Mouse (Mus musculus) heart, postnatal 0 days (tissue): ENCODE data around the gene Ppm1l.

Experiments
- CTCF ChIP-seq: IDR thresholded peaks from 2 replicates; pipeline ENCODE4 v1.5.1; 2016; ENCODE audit warnings: antibody characterized with exemption, control low read depth, low read depth
- EP300 ChIP-seq: IDR thresholded peaks from 2 replicates; pipeline ENCODE4 v1.6.1; 2016; ENCODE audit warnings: antibody characterized with exemption, low read depth

DNA sequence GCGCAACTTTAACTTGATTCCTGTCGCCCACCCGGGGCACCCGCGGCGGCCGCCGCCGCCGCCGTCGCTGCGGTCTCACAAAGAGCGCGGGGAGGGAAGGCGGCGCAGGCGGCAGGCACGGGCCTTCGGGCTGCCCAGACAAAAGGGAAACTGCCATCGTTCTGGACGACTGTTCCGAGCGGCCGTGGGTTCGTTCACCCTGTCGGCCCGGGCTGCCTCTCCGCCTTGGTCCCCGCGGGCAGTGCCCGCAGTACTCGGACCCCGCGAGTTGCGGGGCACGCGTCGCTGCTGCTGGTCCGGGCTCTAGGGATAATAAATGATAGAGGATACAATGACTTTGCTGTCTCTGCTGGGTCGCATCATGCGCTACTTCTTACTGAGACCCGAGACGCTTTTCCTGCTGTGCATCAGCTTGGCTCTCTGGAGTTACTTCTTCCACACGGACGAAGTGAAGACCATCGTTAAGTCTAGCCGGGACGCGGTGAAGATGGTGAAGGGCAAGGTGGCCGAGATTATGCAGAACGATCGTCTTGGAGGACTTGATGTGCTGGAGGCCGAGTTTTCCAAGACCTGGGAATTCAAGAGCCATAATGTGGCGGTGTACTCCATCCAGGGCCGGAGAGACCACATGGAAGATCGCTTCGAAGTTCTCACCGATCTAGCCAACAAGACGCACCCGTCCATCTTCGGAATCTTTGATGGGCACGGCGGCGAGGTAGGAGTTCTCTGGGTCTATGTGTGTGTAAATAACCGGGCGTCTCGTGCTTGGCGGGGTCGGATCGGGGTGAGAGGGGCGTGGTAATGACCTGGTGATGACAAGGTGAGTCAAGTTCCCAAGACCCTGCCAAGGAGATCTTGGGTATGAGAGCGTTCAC lies 827 bp downstream of the Ppm1l start:
- TF ChIP-seq CTCF (no peak), EP300 (no peak)
